ENCODE assay signal across 9 mouse cellular contexts in genomic region chr4:47251693-47252435, GRCm38 (mm10). TPM values are rescaled to one million over a fixed set of nuclear protein-coding genes. Genes with fewer than 3 reads are reported as not detected.
DNase-seq lines count a peak whose midpoint lies in the region; ATAC-seq and TF ChIP-seq lines count a peak whose summit lies in the region.
"Had no signal": no experiment of that assay in that cellular context is flagged by ENCODE, and none has a peak within 500 bp of the region (broad histone marks: within the 10 kb centered on the region; RNA-seq: fewer than 3 reads in every experiment).

No protein-coding gene starts in this region.

- 62% methylated on average over 11 of the region's 11 CpGs for WGBS in heart, postnatal 0 days
- 82% methylated on average over 11 of the region's 11 CpGs for WGBS in liver, embryonic 11.5 days

- H3K36me3 ChIP-seq in heart, postnatal 0 days (replicated peaks; ENCODE audit: control insufficient read depth, insufficient read depth, low read length), result 0 out of 2 replicates have a peak, but pooled peaks cover 5% of the 10 kb centered on the region
- H3K36me3 ChIP-seq in liver, embryonic 11.5 days (ENCODE audit: control insufficient read depth, insufficient read depth, low read length), result no peaks in the 10 kb centered on the region
- H3K36me3 ChIP-seq: midbrain, embryonic 12.5 days had no signal

- TF ChIP-seq CTCF in heart, postnatal 0 days (IDR thresholded peaks at IDR 0.05; ENCODE audit: low read depth), result no peak

- peak; percentile 55 for DNase-seq in left cerebral cortex, adult 11 months (ENCODE audit: low spot score)
- no peak for DNase-seq in left cerebral cortex, postnatal 10 days (ENCODE audit: extremely low spot score in 1 of 2, low spot score in 2 of 2)
- DNase-seq in cerebellum, adult 9-11 months, result peak; percentile 27
- DNase-seq in heart, postnatal 0 days (ENCODE audit: low spot score), result peak; percentile 39
- peak; percentile 66 to 72 for DNase-seq in right cerebral cortex, postnatal 10 days (ENCODE audit: low spot score in 2 of 2)
- DNase-seq in yolk sac, embryonic 10.5 days (ENCODE audit: low spot score), result no peak
- no peak for DNase-seq in liver, embryonic 11.5 days (ENCODE audit: low spot score)

- H3K4me1 ChIP-seq in heart, postnatal 0 days (ENCODE audit: control insufficient read depth, insufficient read depth), result peaks cover 11% of the 10 kb centered on the region; the same call in 1 of the 2 replicates
- H3K4me1 ChIP-seq in liver, embryonic 11.5 days (replicated peaks; ENCODE audit: control insufficient read depth, insufficient read depth, low read length), result no peaks in the 10 kb centered on the region
- H3K4me1 ChIP-seq: midbrain, embryonic 12.5 days had no signal

- intact Hi-C loops in left cerebral cortex, postnatal 10 days (cut with DNase I), result loop anchor here (5.0 kb wide), 1 partner anchor 130 kb away; no protein-coding TSS in a partner anchor

- TF ChIP-seq EP300 in heart, postnatal 0 days (IDR thresholded peaks at IDR 0.05; ENCODE audit: low read depth), result no peak

- no peak overlapping the region for H3K4me2 ChIP-seq in heart, postnatal 0 days (ENCODE audit: low read depth, low read length)
- no peak overlapping the region for H3K4me2 ChIP-seq in liver, embryonic 11.5 days
- H3K4me2 ChIP-seq: midbrain, embryonic 12.5 days had no signal

- ATAC-seq in heart, postnatal 0 days (ENCODE audit: insufficient read depth, low read depth), result 0 out of 2 replicates have a peak, but pooled peaks have one; percentile 28
- ATAC-seq in liver, embryonic 11.5 days (replicated peaks; ENCODE audit: low FRiP score), result no peak

- no peak overlapping the region for H3K27ac ChIP-seq in heart, postnatal 0 days (ENCODE audit: low read depth)
- no peak overlapping the region for H3K27ac ChIP-seq in liver, embryonic 11.5 days (ENCODE audit: low read depth, low read length)
- H3K27ac ChIP-seq: midbrain, embryonic 12.5 days had no signal

- no peak overlapping the region for H3K4me3 ChIP-seq in heart, postnatal 0 days (ENCODE audit: low read depth, low read length)
- H3K4me3 ChIP-seq in liver, embryonic 11.5 days (ENCODE audit: low read depth, low read length), result no peak overlapping the region
- H3K4me3 ChIP-seq: midbrain, embryonic 12.5 days had no signal

- no peak overlapping the region for H3K9ac ChIP-seq in heart, postnatal 0 days (replicated peaks; ENCODE audit: low read depth, low read length)
- no peak overlapping the region for H3K9ac ChIP-seq in liver, embryonic 11.5 days (ENCODE audit: low read depth, low read length)
- H3K9ac ChIP-seq: midbrain, embryonic 12.5 days had no signal

- H3K9me3 ChIP-seq in heart, postnatal 0 days (replicated peaks; ENCODE audit: control insufficient read depth, low read length), result no peaks in the 10 kb centered on the region
- no peaks in the 10 kb centered on the region for H3K9me3 ChIP-seq in liver, embryonic 11.5 days (ENCODE audit: control insufficient read depth, low read length)

- no peaks in the 10 kb centered on the region for H3K27me3 ChIP-seq in heart, postnatal 0 days (ENCODE audit: control insufficient read depth, insufficient read depth, low read length)
- no peaks in the 10 kb centered on the region for H3K27me3 ChIP-seq in liver, embryonic 11.5 days (replicated peaks; ENCODE audit: control insufficient read depth, insufficient read depth, low read length)
- H3K27me3 ChIP-seq: midbrain, embryonic 12.5 days had no signal

RNA-seq across cellular contexts. Expression of gene Col15a1, which starts 43.9 kb away (rescaled TPM):
- total RNA-seq in left cerebral cortex, postnatal 10 days (2021), result 10 to 100 TPM; 10.4 to 13.8 TPM
- total RNA-seq in heart, postnatal 0 days (2014; rRNA removed; ENCODE audit: low replicate concordance), result 37.6 and 40.7 TPM in 2 replicates
- polyA plus RNA-seq in heart, postnatal 0 days (2015; fragmentation: Nextera tagmentation; extraction: Ambion mirVana), result 19.9 and 20.1 TPM in 2 replicates
- 1.2 and 1.4 TPM in 2 replicates for polyA plus RNA-seq in liver, embryonic 11.5 days (2014; fragmentation: Nextera tagmentation; extraction: Ambion mirVana)
- total RNA-seq: hematopoietic stem cell, adult 5-6 weeks had no signal

Comparison
In these comparisons a context has a peak if more than half of its experiments do, and no peak if none do; other contexts are left out.
1. DNase-seq: peak in left cerebral cortex, adult 11 months (single experiment), cerebellum, adult 9-11 months (single experiment), heart, postnatal 0 days (single experiment) and right cerebral cortex, postnatal 10 days (2 of 2); none in left cerebral cortex, postnatal 10 days (0 of 2), yolk sac, embryonic 10.5 days (single experiment) and liver, embryonic 11.5 days (single experiment).